Mouse (Mus musculus) stomach, postnatal 0 days (tissue): ENCODE measurements around the gene Clpsl2.

Experiments used
- CTCF ChIP-seq: IDR thresholded peaks from 2 replicates; pipeline ENCODE4 v1.5.1; 2016; ENCODE audit warnings: antibody characterized with exemption, low read depth, mild to moderate bottlenecking, moderate library complexity
- EP300 ChIP-seq: optimal IDR thresholded peaks from 2 replicates; pipeline ENCODE3; 2016; ENCODE audit warnings: antibody characterized with exemption

GRCm38 (mm10) chr17:28581056-28581455 lies 31.8 kb downstream of the Clpsl2 start:
- TF ChIP-seq CTCF (peak; percentile 41), EP300 (no peak)
